Mouse (Mus musculus) megakaryocyte-erythroid progenitor cell, adult 5-6 weeks (primary cell): ENCODE data around the gene Gm28635. TPM values are rescaled to one million over a fixed set of nuclear protein-coding genes. Genes with fewer than 3 reads are reported as not detected.

ENCODE experiments used
- ATAC-seq: replicated peaks from 2 replicates; pipeline ENCODE4 v1.8.0; 2016; ENCODE audit warnings: mild to moderate bottlenecking, inconsistent platforms; ENCODE audit not compliant: severe bottlenecking, poor library complexity, low FRiP score, low TSS enrichment
- total RNA-seq, 2 experiments: library from RNA; stranded (forward) in 1 of 2; stranded (reverse) in 1 of 2; fragments of 200-1000, 215-1000 nt in 1 of 2; fragments of >200 nt in 1 of 2; fragmentation: Nextera tagmentation in 1 of 2; gene quantifications; 2 replicates each; pipeline ENCODE4 v1.2.3; 2014 to 2017

The Gm28635 gene
- total RNA-seq, 2 experiments from 2014 or later = not detected

DNA sequence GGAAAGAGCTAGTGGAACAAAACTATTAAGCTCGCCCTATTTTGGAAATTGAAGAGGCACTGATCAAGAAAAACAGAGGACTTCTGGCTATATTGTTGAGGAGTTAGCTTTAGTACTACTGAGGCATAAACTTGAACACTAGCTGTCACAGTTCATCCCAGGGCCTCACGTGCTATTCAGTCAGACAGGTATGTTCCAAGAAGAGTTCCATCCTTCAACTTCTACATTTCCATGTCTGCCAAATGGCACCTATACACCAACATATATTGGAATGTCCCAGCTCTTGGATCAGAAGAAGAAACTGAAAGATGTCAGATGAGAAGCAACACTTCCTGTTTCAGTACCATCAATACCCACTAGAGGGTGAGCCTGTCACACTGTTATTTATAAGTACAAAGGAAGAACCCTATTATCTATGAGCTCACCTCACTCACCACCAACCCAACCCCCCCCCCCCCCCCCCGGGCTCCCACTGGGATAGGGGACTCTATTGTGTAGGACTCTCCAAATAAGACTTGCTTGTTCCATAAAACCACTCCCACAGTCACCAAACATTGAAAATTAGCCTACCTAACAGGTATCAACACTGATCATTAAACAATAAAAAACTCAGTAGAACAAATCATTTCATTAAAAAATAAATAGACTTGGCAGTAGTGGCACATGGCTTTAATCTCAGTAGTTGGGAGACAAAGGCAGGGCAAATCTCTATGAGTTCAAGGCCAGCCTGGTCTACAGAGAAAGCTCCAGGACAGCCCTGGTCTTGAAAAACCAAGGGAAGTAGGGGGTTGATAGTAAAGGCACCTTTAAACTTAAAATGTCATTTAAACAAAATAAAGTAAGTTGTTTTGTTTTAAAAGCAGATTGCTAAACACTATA, 60.0 kb downstream of the Gm28635 start:
- ATAC-seq = peak; percentile 82

DNA sequence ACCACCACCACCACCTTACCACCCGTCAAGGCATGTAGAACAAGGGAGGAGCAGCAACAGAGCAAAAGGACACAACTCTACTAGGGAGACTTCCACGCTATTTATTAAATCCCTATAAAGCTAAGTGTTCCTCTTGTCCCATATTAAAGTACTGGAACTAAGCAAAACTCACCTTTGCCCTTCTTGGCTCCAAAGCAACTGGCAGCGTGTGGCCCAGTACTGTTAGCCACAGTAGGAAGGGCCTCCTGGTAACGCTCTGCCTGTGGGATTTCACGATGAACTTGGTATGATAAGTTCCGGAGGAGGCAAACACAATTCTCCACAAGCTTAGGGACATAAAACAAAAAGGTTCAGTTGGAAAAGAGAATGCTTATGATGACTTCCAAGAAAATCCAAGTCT, 65.1 kb downstream of the Gm28635 start:
- ATAC-seq = no peak

DNA sequence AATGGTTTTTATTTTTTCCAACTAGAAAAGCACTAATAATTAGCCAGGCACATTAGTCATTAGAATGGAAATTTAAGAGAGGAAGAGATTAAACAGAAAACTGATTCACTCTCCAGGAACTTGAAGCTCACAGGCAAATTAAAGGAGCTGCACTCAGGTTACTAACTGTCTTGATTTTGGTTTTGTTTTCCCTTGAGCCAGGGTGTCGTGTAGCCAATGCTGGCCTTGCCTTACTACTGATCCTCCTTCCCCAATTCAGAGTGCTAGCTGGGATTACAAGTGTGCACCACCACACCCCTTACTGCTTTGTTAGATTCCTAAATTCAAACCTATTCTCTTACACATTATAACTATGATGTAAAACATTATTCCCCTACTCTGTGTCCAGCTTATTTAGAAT, 70.0 kb downstream of the Gm28635 start:
- no peak for ATAC-seq

DNA sequence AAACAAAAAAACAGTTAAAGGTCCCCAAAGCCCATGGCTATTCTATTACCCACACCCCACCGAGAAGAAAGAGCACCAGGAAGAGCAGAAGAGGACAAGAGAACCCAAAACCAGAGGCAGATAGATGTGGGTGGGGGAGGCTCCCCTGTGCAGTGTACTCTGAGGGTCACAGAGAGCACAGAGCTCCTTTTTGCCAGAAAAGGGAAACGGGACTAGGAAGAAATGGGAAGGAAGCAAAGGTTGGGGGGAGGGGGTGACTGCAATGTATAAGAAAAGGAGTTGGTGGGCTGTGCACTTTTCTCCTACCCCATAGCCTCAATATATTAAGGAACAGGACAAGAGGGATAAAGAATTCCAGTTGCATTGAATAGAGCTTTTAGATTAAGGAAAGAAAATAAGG, 76.9 kb downstream of the Gm28635 start:
- no peak for ATAC-seq

GRCm38 (mm10) chr2:84599270-84599888, 78.5 kb downstream of the Gm28635 start:
- no peak for ATAC-seq

- no peak for ATAC-seq
Observed at GRCm38 (mm10) chr2:84597123-84597522, 80.7 kb downstream of the Gm28635 start.

DNA sequence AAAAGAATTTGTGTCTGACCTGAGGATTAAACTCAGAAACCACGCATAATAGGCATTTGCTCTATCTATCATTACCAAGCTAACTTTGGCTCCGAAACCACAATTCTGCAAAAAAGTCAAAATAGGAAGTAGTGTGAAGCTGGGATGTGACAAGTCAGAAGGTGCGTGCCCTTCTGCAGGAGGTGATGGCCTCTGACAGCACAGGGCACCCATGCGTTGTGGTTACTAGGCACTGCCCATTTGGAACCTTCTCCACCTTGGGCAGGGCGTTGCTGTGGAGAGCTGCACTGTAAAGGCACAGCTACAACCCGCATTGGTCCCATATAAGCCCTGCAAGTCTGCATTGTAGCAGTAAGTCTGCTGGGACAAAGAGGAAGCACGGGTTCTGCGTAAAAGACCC, 85.0 kb downstream of the Gm28635 start:
- ATAC-seq = peak; percentile 53

DNA sequence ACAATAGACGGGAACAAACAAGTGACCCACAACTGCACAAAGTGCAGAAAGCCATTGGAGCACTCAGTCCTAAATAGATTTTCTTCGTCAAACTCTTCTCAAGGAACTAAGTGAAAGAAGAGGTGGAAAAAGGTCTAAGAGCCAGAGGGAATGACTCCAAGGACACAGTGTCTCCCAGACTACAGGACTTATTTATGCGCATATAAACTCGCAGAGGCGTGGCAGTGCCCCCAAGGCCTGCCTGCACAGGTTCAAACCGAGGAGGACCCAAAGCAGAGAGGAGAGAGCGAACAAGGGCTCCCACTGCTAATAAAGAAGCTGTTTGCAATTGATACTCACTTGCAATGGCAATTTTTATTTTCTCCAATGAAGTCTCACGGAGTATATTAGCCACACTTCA, 92.1 kb downstream of the Gm28635 start:
- ATAC-seq = no peak

DNA sequence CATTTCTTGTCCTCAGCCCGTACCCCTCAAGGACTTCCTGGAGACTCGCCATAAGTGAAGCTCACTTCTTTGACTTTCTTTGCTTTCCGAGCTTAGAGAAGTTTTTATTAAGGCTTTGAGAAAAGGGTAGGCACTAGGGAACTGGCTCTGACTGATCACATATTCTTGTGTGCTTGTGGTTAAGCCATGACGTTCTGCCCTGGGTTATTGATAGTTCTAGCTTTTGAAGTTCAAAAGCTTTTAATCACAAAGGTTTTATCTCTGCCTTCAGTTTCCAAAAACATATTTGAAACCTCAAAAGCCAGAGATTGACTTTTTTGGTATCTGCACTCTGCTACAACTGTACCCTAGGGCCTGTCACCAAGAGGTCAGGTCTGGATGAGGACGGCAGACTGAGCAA, 95.6 kb downstream of the Gm28635 start:
- no peak for ATAC-seq

- ATAC-seq = 0 out of 2 replicates have a peak, but pooled peaks have one; percentile 44
Observed at GRCm38 (mm10) chr2:84581208-84581607, 96.6 kb downstream of the Gm28635 start.

- no peak for ATAC-seq
Observed at GRCm38 (mm10) chr2:84579311-84579710, 98.5 kb downstream of the Gm28635 start.

GRCm38 (mm10) chr2:84574130-84574529, 103.7 kb downstream of the Gm28635 start:
- ATAC-seq = no peak

DNA sequence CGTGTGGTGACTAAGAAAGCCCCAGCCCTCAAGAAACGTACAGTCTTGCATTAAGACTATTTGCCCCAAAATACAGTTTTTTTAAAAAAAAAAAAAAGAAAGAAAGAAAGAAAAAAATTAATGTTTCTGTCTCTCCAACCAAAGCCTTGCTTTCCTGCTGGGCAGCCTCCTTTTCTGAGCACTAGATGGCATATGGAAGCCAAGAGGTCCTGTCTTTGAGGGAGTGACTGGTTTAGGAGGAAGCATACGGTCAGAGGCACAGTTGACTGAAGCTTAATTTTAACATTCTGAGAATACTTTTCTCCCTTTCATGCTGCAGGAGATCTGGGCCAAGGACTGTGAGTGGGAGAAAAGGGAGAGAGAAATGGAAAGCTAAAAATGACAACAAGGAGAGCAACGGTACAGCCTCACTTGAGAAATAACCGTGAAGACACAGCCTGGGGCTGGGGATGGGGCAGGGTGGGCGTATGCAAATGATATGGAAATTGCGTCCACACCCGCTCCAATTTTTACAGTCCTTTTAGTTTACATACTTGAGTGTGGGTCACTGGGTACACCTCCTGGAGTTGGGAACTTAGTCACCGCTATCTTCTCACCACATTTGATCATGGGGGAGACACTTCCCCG, 120.8 kb downstream of the Gm28635 start:
- ATAC-seq = peak; percentile 55; the same call in 1 of the 2 replicates

Other genes with a start within 250 kb of the Gm28635 start
- gene Tfpi, start 201.3 kb downstream of the Gm28635 start, total RNA-seq (2014; fragmentation: Nextera tagmentation) = 15.2 and 37.8 TPM in 2 replicates
- 49.2 and 60.6 TPM in 2 replicates for gene Tfpi, start 201.3 kb downstream of the Gm28635 start, total RNA-seq (2017)
- gene Ctnnd1, start 27.3 kb downstream of the Gm28635 start, total RNA-seq (2014; fragmentation: Nextera tagmentation) = 24.2 and 27.2 TPM in 2 replicates
- gene Ctnnd1, start 27.3 kb downstream of the Gm28635 start, total RNA-seq (2017) = 14.9 and 20.1 TPM in 2 replicates
- not detected in 2 replicates for gene Btbd18, start 19.0 kb downstream of the Gm28635 start, total RNA-seq (2014; fragmentation: Nextera tagmentation)
- not detected in 2 replicates for gene Btbd18, start 19.0 kb downstream of the Gm28635 start, total RNA-seq (2017)
- gene Selenoh, start 7.3 kb downstream of the Gm28635 start, total RNA-seq (2014; fragmentation: Nextera tagmentation) = 164 and 169 TPM in 2 replicates
- 70.6 and 79.2 TPM in 2 replicates for gene Selenoh, start 7.3 kb downstream of the Gm28635 start, total RNA-seq (2017)
- gene Med19, start 361 bp upstream of the Gm28635 start, total RNA-seq (2014; fragmentation: Nextera tagmentation) = 29.3 and 38.1 TPM in 2 replicates
- gene Med19, start 361 bp upstream of the Gm28635 start, total RNA-seq (2017) = 26.8 and 30.1 TPM in 2 replicates
- gene Tmx2, start 1.1 kb upstream of the Gm28635 start, total RNA-seq (2014; fragmentation: Nextera tagmentation) = 31.8 and 37.7 TPM in 2 replicates
- gene Tmx2, start 1.1 kb upstream of the Gm28635 start, total RNA-seq (2017) = 37.9 and 48.8 TPM in 2 replicates
- 37.6 and 44.6 TPM in 2 replicates for gene Zdhhc5, start 37.1 kb upstream of the Gm28635 start, total RNA-seq (2014; fragmentation: Nextera tagmentation)
- 23.9 and 37.0 TPM in 2 replicates for gene Zdhhc5, start 37.1 kb upstream of the Gm28635 start, total RNA-seq (2017)
- 35.4 and 38.0 TPM in 2 replicates for gene Clp1, start 49.3 kb upstream of the Gm28635 start, total RNA-seq (2014; fragmentation: Nextera tagmentation)
- 43.8 and 46.5 TPM in 2 replicates for gene Clp1, start 49.3 kb upstream of the Gm28635 start, total RNA-seq (2017)
- 0.39 and 1.6 TPM in 2 replicates for gene Ypel4, start 56.0 kb upstream of the Gm28635 start, total RNA-seq (2014; fragmentation: Nextera tagmentation)
- 3.7 TPM in 1 of 2 replicates, not detected in the other for gene Ypel4, start 56.0 kb upstream of the Gm28635 start, total RNA-seq (2017)
- 0.98 TPM in 1 of 2 replicates, not detected in the other for gene Gm19426, start 65.6 kb upstream of the Gm28635 start, total RNA-seq (2014; fragmentation: Nextera tagmentation)
- not detected in 2 replicates for gene Gm19426, start 65.6 kb upstream of the Gm28635 start, total RNA-seq (2017)
- not detected in 2 replicates for gene Serping1, start 97.4 kb upstream of the Gm28635 start, total RNA-seq (2014; fragmentation: Nextera tagmentation)
- gene Serping1, start 97.4 kb upstream of the Gm28635 start, total RNA-seq (2017) = not detected in 2 replicates
- 37.2 and 56.9 TPM in 2 replicates for gene Ube2l6, start 120.8 kb upstream of the Gm28635 start, total RNA-seq (2014; fragmentation: Nextera tagmentation)
- 35.3 and 56.3 TPM in 2 replicates for gene Ube2l6, start 120.8 kb upstream of the Gm28635 start, total RNA-seq (2017)
- gene Smtnl1, start 144.6 kb upstream of the Gm28635 start, total RNA-seq (2014; fragmentation: Nextera tagmentation) = not detected in 2 replicates
- gene Smtnl1, start 144.6 kb upstream of the Gm28635 start, total RNA-seq (2017) = not detected in 2 replicates
- gene Timm10, start 149.0 kb upstream of the Gm28635 start, total RNA-seq (2014; fragmentation: Nextera tagmentation) = 91.6 and 94.6 TPM in 2 replicates
- 48.9 and 88.0 TPM in 2 replicates for gene Timm10, start 149.0 kb upstream of the Gm28635 start, total RNA-seq (2017)
- 96.3 and 117 TPM in 2 replicates for gene Slc43a1, start 160.8 kb upstream of the Gm28635 start, total RNA-seq (2014; fragmentation: Nextera tagmentation)
- gene Slc43a1, start 160.8 kb upstream of the Gm28635 start, total RNA-seq (2017) = 40.1 and 70.3 TPM in 2 replicates
- not detected in 2 replicates for gene Rtn4rl2, start 208.7 kb upstream of the Gm28635 start, total RNA-seq (2014; fragmentation: Nextera tagmentation)
- gene Rtn4rl2, start 208.7 kb upstream of the Gm28635 start, total RNA-seq (2017) = not detected in 2 replicates